Comparison of ENCODE assay signal across 8 mouse cellular contexts in genomic region chr9:40192098-40193038, GRCm38 (mm10). TPM values are rescaled to one million over a fixed set of nuclear protein-coding genes. Genes with fewer than 3 reads are reported as not detected.
DNase-seq lines count a peak whose midpoint lies in the region; ATAC-seq lines count a peak whose summit lies in the region.

Gene Zfp202 (plus strand): TSS chr9:40192316.

- H3K4me1 ChIP-seq in erythroblast, embryonic 14.5 days (ENCODE audit: control insufficient read depth): peaks cover 12% of the 10 kb centered on the region
- peaks cover 22% of the 10 kb centered on the region for H3K4me1 ChIP-seq in embryonic facial prominence, embryonic 10.5 days
- peaks cover 15% of the 10 kb centered on the region for H3K4me1 ChIP-seq in limb, embryonic 10.5 days
- peaks cover 11% of the 10 kb centered on the region for H3K4me1 ChIP-seq in midbrain, embryonic 12.5 days

- H3K27me3 ChIP-seq in erythroblast, embryonic 14.5 days (ENCODE audit: control insufficient read depth): peaks cover 5% of the 10 kb centered on the region
- no peaks in the 10 kb centered on the region for H3K27me3 ChIP-seq in embryonic facial prominence, embryonic 10.5 days (replicated peaks; ENCODE audit: low read depth, poor library complexity, severe bottlenecking)
- no peaks in the 10 kb centered on the region for H3K27me3 ChIP-seq in limb, embryonic 10.5 days (ENCODE audit: low read depth, poor library complexity, severe bottlenecking)
- H3K27me3 ChIP-seq in midbrain, embryonic 12.5 days: no peaks in the 10 kb centered on the region

- no peak for ATAC-seq in erythroblast, adult 5-6 weeks (replicated peaks; ENCODE audit: low FRiP score, poor library complexity, severe bottlenecking)
- ATAC-seq in midbrain, embryonic 12.5 days (ENCODE audit: low FRiP score, low read depth): peak; percentile 98

- H3K4me3 ChIP-seq in erythroblast, embryonic 14.5 days (replicated peaks): peak within 1 kb of the TSS; percentile 63
- H3K4me3 ChIP-seq in embryonic facial prominence, embryonic 10.5 days: peak within 1 kb of the TSS; percentile 92
- peak within 1 kb of the TSS; percentile 90 for H3K4me3 ChIP-seq in limb, embryonic 10.5 days
- H3K4me3 ChIP-seq in midbrain, embryonic 12.5 days: peak within 1 kb of the TSS; percentile 88

- H3K9ac ChIP-seq in midbrain, embryonic 12.5 days (replicated peaks): peak within 1 kb of the TSS; percentile 85

- peak within 1 kb of the TSS; percentile 95 for H3K27ac ChIP-seq in embryonic facial prominence, embryonic 10.5 days (replicated peaks)
- peak within 1 kb of the TSS; percentile 95 for H3K27ac ChIP-seq in limb, embryonic 10.5 days
- peak within 1 kb of the TSS; percentile 70 for H3K27ac ChIP-seq in midbrain, embryonic 12.5 days (replicated peaks)

- no peaks in the 10 kb centered on the region for H3K36me3 ChIP-seq in erythroblast, embryonic 14.5 days (ENCODE audit: control insufficient read depth)
- H3K36me3 ChIP-seq in embryonic facial prominence, embryonic 10.5 days (replicated peaks): peaks cover 10% of the 10 kb centered on the region; the same call in 1 of the 2 replicates
- 0 out of 2 replicates have a peak, but pooled peaks cover 12% of the 10 kb centered on the region for H3K36me3 ChIP-seq in limb, embryonic 10.5 days
- H3K36me3 ChIP-seq in midbrain, embryonic 12.5 days: no peaks in the 10 kb centered on the region

- under 1% methylated on average over 63 of the region's 63 CpGs for WGBS in embryonic facial prominence, embryonic 10.5 days
- under 1% methylated on average over 49 of the region's 63 CpGs for WGBS in limb, embryonic 10.5 days
- WGBS in midbrain, embryonic 12.5 days: 0% methylated on average over 51 of the region's 63 CpGs

- peak within 1 kb of the TSS; percentile 84 for H3K4me2 ChIP-seq in midbrain, embryonic 12.5 days (replicated peaks)

- peak; percentile 91 for DNase-seq in embryonic facial prominence, embryonic 10.5 days (ENCODE audit: low spot score)
- peak; percentile 99 for DNase-seq in heart, adult 11 months
- peak; percentile 88 for DNase-seq in kidney, adult 11 months
- peak; percentile 90 for DNase-seq in limb, embryonic 10.5 days (ENCODE audit: low spot score)
- DNase-seq in skeletal muscle tissue, adult 2 months (ENCODE audit: low read depth, low spot score): peak; percentile 74

- H3K9me3 ChIP-seq in erythroblast, embryonic 14.5 days (ENCODE audit: control insufficient read depth, low read length): no peaks in the 10 kb centered on the region
- no peaks in the 10 kb centered on the region for H3K9me3 ChIP-seq in embryonic facial prominence, embryonic 10.5 days
- no peaks in the 10 kb centered on the region for H3K9me3 ChIP-seq in limb, embryonic 10.5 days (replicated peaks)
- H3K9me3 ChIP-seq in midbrain, embryonic 12.5 days: no peaks in the 10 kb centered on the region

RNA-seq across cellular contexts. Expression of gene Zfp202, which starts in this region (rescaled TPM):
- 0.01 TPM in 1 of 2 replicates, not detected in the other for polyA plus RNA-seq in erythroblast, embryonic 14.5 days (2012)
- total RNA-seq in erythroblast, adult 5-6 weeks (2015; ENCODE audit: low replicate concordance): not detected in 2 replicates
- total RNA-seq in erythroblast, adult 5-6 weeks (2017; ENCODE audit: low replicate concordance): 0.42 TPM in 1 of 2 replicates, not detected in the other
- polyA plus RNA-seq in embryonic facial prominence, embryonic 10.5 days (2016; fragmentation: Nextera tagmentation; extraction: Ambion mirVana): 6.6 and 7.8 TPM in 2 replicates
- polyA plus RNA-seq in limb, embryonic 10.5 days (2016; fragmentation: Nextera tagmentation; extraction: Ambion mirVana): 7.5 and 8.4 TPM in 2 replicates
- polyA plus RNA-seq in midbrain, embryonic 12.5 days (2016; fragmentation: Nextera tagmentation; extraction: Ambion mirVana): 8.4 and 9.1 TPM in 2 replicates
